Mouse (Mus musculus): ENCODE measurements around the gene Gm21958. TPM values are rescaled to one million over a fixed set of nuclear protein-coding genes. Genes with fewer than 3 reads are reported as not detected.

The Gm21958 gene
- total and polyA plus RNA-seq, 3 experiments: 0.45 TPM; not detected in 2

GRCm38 (mm10) chr3:54689091-54689490 lies 25.1 kb downstream of the Gm21958 start:
- peaks cover 0 to 4% of the 10 kb centered on the region in 2 experiments; a peak in 2 of 4 replicates for H3K36me3 ChIP-seq (ENCODE audit: control insufficient read depth in 1 of 2, insufficient read depth in 2 of 2, low read length in 2 of 2)
- peak; percentile 59 for DNase-seq (ENCODE audit: low read depth, low spot score)
- peaks cover 3 to 7% of the 10 kb centered on the region in 2 experiments; a peak in 2 of 4 replicates for H3K4me1 ChIP-seq (ENCODE audit: control insufficient read depth in 1 of 2, insufficient read depth in 2 of 2, low read length in 2 of 2)
- H3K79me2 ChIP-seq (ENCODE audit: control insufficient read depth, insufficient read depth, low read length, poor library complexity): peaks cover 2% of the 10 kb centered on the region; the same call in 1 of the 2 replicates
- H3K27me3 ChIP-seq (ENCODE audit: control insufficient read depth in 1 of 2, insufficient read depth in 2 of 2, low read length in 2 of 2): no peaks in the 10 kb centered on the region
- H3K9ac ChIP-seq (ENCODE audit: control insufficient read depth, low read depth, low read length, poor library complexity, severe bottlenecking): no peak overlapping the region
- no peak overlapping the region for H3K4me3 ChIP-seq (ENCODE audit: control insufficient read depth in 1 of 2, insufficient read depth in 1 of 2, low read depth in 2 of 2, low read length in 2 of 2)
- H3K27ac ChIP-seq (ENCODE audit: control insufficient read depth, low read depth, low read length): no peak overlapping the region
- TF ChIP-seq KAT2A (conservative IDR thresholded peaks at IDR 0.05; ENCODE audit: low read depth, low read length) (no peak), POLR2AphosphoS2 (IDR thresholded peaks at IDR 0.05; ENCODE audit: low read length) (no peak), MYC (IDR thresholded peaks at IDR 0.05; ENCODE audit: low read depth, low read length) (0 out of 2 replicates have a peak, but pooled peaks have one; percentile 14), CHD2 (IDR thresholded peaks at IDR 0.05; ENCODE audit: low read length) (no peak), ZC3H11A (IDR thresholded peaks at IDR 0.05; ENCODE audit: low read depth, low read length) (peak; percentile 69), TAL1 (IDR thresholded peaks at IDR 0.05; ENCODE audit: low read length) (no peak), GABPA (IDR thresholded peaks at IDR 0.05; ENCODE audit: low read depth, low read length) (no peak), CTCF (IDR thresholded peaks at IDR 0.05 in 2 of 3, conservative IDR thresholded peaks at IDR 0.05 in 1 of 3; ENCODE audit: control insufficient read depth in 1 of 3, insufficient read depth in 1 of 3, low read depth in 2 of 3, low read length in 3 of 3, poor library complexity in 1 of 3, severe bottlenecking in 1 of 3) (peak; percentile 13 to 80 (median 17); a peak in 3 of 6 replicates), RCOR1 (IDR thresholded peaks at IDR 0.05; ENCODE audit: low read depth, low read length) (0 out of 2 replicates have a peak, but pooled peaks have one; percentile 22), HCFC1 (IDR thresholded peaks at IDR 0.05; ENCODE audit: low read depth, low read length) (no peak), POLR2A (IDR thresholded peaks at IDR 0.05; ENCODE audit: control insufficient read depth in 1 of 2, insufficient read depth in 1 of 2, low read depth in 1 of 2, low read length in 2 of 2, poor library complexity in 1 of 2) (no peak), NELFE (IDR thresholded peaks at IDR 0.05; ENCODE audit: low read depth, low read length) (no peak), MEF2A (IDR thresholded peaks at IDR 0.05; ENCODE audit: extremely low read depth, insufficient replicate concordance, low read depth, low read length, poor library complexity, severe bottlenecking) (no peak), POLR2AphosphoS5 (IDR thresholded peaks at IDR 0.05; ENCODE audit: borderline replicate concordance, low read depth, low read length) (no peak), SMC3 (IDR thresholded peaks at IDR 0.05; ENCODE audit: low read depth, low read length) (peak; percentile 71), RAD21 (IDR thresholded peaks at IDR 0.05; ENCODE audit: low read depth, low read length) (peak; percentile 90), NRF1 (IDR thresholded peaks at IDR 0.05; ENCODE audit: insufficient read depth, low read depth, low read length, poor library complexity, severe bottlenecking) (no peak), JUND (IDR thresholded peaks at IDR 0.05; ENCODE audit: low read depth, low read length) (peak; percentile 44; the same call in 1 of the 2 replicates), MAZ (IDR thresholded peaks at IDR 0.05; ENCODE audit: low read depth, low read length) (no peak), GATA1 (IDR thresholded peaks at IDR 0.05; ENCODE audit: low read depth, low read length) (peak; percentile 44; the same call in 1 of the 2 replicates), SIN3A (IDR thresholded peaks at IDR 0.05; ENCODE audit: low read length) (0 out of 2 replicates have a peak, but pooled peaks have one; percentile 27)
- no peaks in the 10 kb centered on the region for H3K9me3 ChIP-seq (replicated peaks; ENCODE audit: insufficient read depth, low read length)

DNA sequence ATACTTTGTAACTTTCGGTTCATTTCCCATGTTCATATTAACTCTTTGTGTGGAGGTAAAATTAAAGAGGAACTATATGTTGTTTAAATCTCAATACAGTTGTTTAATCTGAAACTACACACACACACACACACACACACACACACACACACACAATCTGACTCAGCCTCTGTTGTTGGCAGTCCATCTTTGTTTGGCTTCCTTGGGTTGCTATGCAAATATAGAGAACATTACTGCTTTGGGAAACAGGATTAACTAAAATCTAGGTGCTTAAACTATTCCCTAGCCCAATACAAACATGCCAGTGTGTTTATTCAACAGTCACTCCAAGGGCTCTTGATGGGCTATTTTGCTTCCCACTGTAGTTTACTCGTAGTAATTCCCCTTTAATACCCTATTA lies 26.9 kb downstream of the Gm21958 start:
- Histone ChIP-seq H3K36me3 (ENCODE audit: control insufficient read depth in 1 of 2, insufficient read depth in 2 of 2, low read length in 2 of 2) (peaks cover 0 to 4% of the 10 kb centered on the region in 2 experiments; a peak in 2 of 4 replicates), H3K79me2 (ENCODE audit: control insufficient read depth, insufficient read depth, low read length, poor library complexity) (no peaks in the 10 kb centered on the region; the same call in 1 of the 2 replicates), H3K4me3 (ENCODE audit: control insufficient read depth in 1 of 2, insufficient read depth in 1 of 2, low read depth in 2 of 2, low read length in 2 of 2) (no peak overlapping the region), H3K27me3 (ENCODE audit: control insufficient read depth in 1 of 2, insufficient read depth in 2 of 2, low read length in 2 of 2) (no peaks in the 10 kb centered on the region), H3K9me3 (replicated peaks; ENCODE audit: insufficient read depth, low read length) (no peaks in the 10 kb centered on the region), H3K27ac (ENCODE audit: control insufficient read depth, low read depth, low read length) (no peak overlapping the region), H3K4me1 (ENCODE audit: control insufficient read depth in 1 of 2, insufficient read depth in 2 of 2, low read length in 2 of 2) (peaks cover 3 to 7% of the 10 kb centered on the region in 2 experiments; a peak in 2 of 4 replicates), H3K9ac (ENCODE audit: control insufficient read depth, low read depth, low read length, poor library complexity, severe bottlenecking) (no peak overlapping the region)
- no peak for TF ChIP-seq BHLHE40 (IDR thresholded peaks at IDR 0.05; ENCODE audit: borderline replicate concordance, low read depth, low read length)
- TF ChIP-seq ETS1 (IDR thresholded peaks at IDR 0.05; ENCODE audit: low read depth, low read length): no peak
- TF ChIP-seq ELF1 (IDR thresholded peaks at IDR 0.05; ENCODE audit: low read depth, low read length): no peak
- no peak for TF ChIP-seq USF2 (IDR thresholded peaks at IDR 0.05; ENCODE audit: borderline replicate concordance in 1 of 2, insufficient read depth in 1 of 2, low read depth in 1 of 2, low read length in 2 of 2)
- no peak for TF ChIP-seq CHD2 (IDR thresholded peaks at IDR 0.05; ENCODE audit: low read length)
- TF ChIP-seq ZKSCAN1 (IDR thresholded peaks at IDR 0.05; ENCODE audit: low read depth, low read length): no peak
- TF ChIP-seq CHD1 (IDR thresholded peaks at IDR 0.05; ENCODE audit: low read depth, low read length): no peak
- TF ChIP-seq UBTF (IDR thresholded peaks at IDR 0.05; ENCODE audit: borderline replicate concordance, insufficient read depth, low read depth, low read length): no peak
- TF ChIP-seq MEF2A (IDR thresholded peaks at IDR 0.05; ENCODE audit: extremely low read depth, insufficient replicate concordance, low read depth, low read length, poor library complexity, severe bottlenecking): no peak
- no peak for DNase-seq (ENCODE audit: low read depth, low spot score)

All from MEL (cell line).